Mouse (Mus musculus): Measurements from ENCODE around the gene Grid1. TPM values are rescaled to one million over a fixed set of nuclear protein-coding genes. Genes with fewer than 3 reads are reported as not detected.

Gene Grid1
- total RNA-seq, 2 experiments from 2014 or later: 0.34 TPM; not detected in 1

- ATAC-seq (replicated peaks; ENCODE audit: low FRiP score, poor library complexity, severe bottlenecking): no peak
Measured at GRCm38 (mm10) chr14:35157069-35157655, 337.3 kb downstream of the Grid1 start.

GRCm38 (mm10) chr14:35159296-35159695 lies 339.4 kb downstream of the Grid1 start:
- ATAC-seq (replicated peaks; ENCODE audit: low FRiP score, poor library complexity, severe bottlenecking): no peak

- no peak for ATAC-seq (replicated peaks; ENCODE audit: low FRiP score, poor library complexity, severe bottlenecking)
Measured at GRCm38 (mm10) chr14:35167451-35167850, 347.5 kb downstream of the Grid1 start.

- ATAC-seq (replicated peaks; ENCODE audit: low FRiP score, poor library complexity, severe bottlenecking): no peak
Measured at GRCm38 (mm10) chr14:35173861-35174260, 354.0 kb downstream of the Grid1 start.

- ATAC-seq (replicated peaks; ENCODE audit: low FRiP score, poor library complexity, severe bottlenecking): no peak
Measured at GRCm38 (mm10) chr14:35176021-35176420, 356.1 kb downstream of the Grid1 start.

- no peak for ATAC-seq (replicated peaks; ENCODE audit: low FRiP score, poor library complexity, severe bottlenecking)
Measured at GRCm38 (mm10) chr14:35179076-35179475, 359.2 kb downstream of the Grid1 start.

GRCm38 (mm10) chr14:35185399-35185798 lies 365.5 kb downstream of the Grid1 start:
- no peak for ATAC-seq (replicated peaks; ENCODE audit: low FRiP score, poor library complexity, severe bottlenecking)

GRCm38 (mm10) chr14:35192256-35192655 lies 372.3 kb downstream of the Grid1 start:
- no peak for ATAC-seq (replicated peaks; ENCODE audit: low FRiP score, poor library complexity, severe bottlenecking)

- no peak for ATAC-seq (replicated peaks; ENCODE audit: low FRiP score, poor library complexity, severe bottlenecking)
Measured at GRCm38 (mm10) chr14:35197371-35197770, 377.5 kb downstream of the Grid1 start.

- no peak for ATAC-seq (replicated peaks; ENCODE audit: low FRiP score, poor library complexity, severe bottlenecking)
Measured at GRCm38 (mm10) chr14:35198447-35198846, 378.5 kb downstream of the Grid1 start.

GRCm38 (mm10) chr14:35198899-35199298 lies 379.0 kb downstream of the Grid1 start:
- no peak for ATAC-seq (replicated peaks; ENCODE audit: low FRiP score, poor library complexity, severe bottlenecking)

GRCm38 (mm10) chr14:35209444-35209843 lies 389.5 kb downstream of the Grid1 start:
- ATAC-seq (replicated peaks; ENCODE audit: low FRiP score, poor library complexity, severe bottlenecking): no peak

- ATAC-seq (replicated peaks; ENCODE audit: low FRiP score, poor library complexity, severe bottlenecking): no peak
Measured at GRCm38 (mm10) chr14:35219021-35219420, 399.1 kb downstream of the Grid1 start.

GRCm38 (mm10) chr14:35222196-35222595 lies 402.3 kb downstream of the Grid1 start:
- no peak for ATAC-seq (replicated peaks; ENCODE audit: low FRiP score, poor library complexity, severe bottlenecking)

GRCm38 (mm10) chr14:35227581-35227980 lies 407.7 kb downstream of the Grid1 start:
- ATAC-seq (replicated peaks; ENCODE audit: low FRiP score, poor library complexity, severe bottlenecking): no peak

GRCm38 (mm10) chr14:35231384-35231783 lies 411.5 kb downstream of the Grid1 start:
- ATAC-seq (replicated peaks; ENCODE audit: low FRiP score, poor library complexity, severe bottlenecking): no peak

- no peak for ATAC-seq (replicated peaks; ENCODE audit: low FRiP score, poor library complexity, severe bottlenecking)
Measured at GRCm38 (mm10) chr14:35242882-35243281, 423.0 kb downstream of the Grid1 start.

- no peak for ATAC-seq (replicated peaks; ENCODE audit: low FRiP score, poor library complexity, severe bottlenecking)
Measured at GRCm38 (mm10) chr14:35244776-35245548, 425.1 kb downstream of the Grid1 start.

- ATAC-seq (replicated peaks; ENCODE audit: low FRiP score, poor library complexity, severe bottlenecking): no peak
Measured at GRCm38 (mm10) chr14:35250412-35250811, 430.5 kb downstream of the Grid1 start.

- no peak for ATAC-seq (replicated peaks; ENCODE audit: low FRiP score, poor library complexity, severe bottlenecking)
Measured at GRCm38 (mm10) chr14:35254477-35254876, 434.6 kb downstream of the Grid1 start.

- no peak for ATAC-seq (replicated peaks; ENCODE audit: low FRiP score, poor library complexity, severe bottlenecking)
Measured at GRCm38 (mm10) chr14:35270260-35270659, 450.4 kb downstream of the Grid1 start.
